36 mouse cellular contexts compared by ENCODE assay signal in the genomic region with DNA sequence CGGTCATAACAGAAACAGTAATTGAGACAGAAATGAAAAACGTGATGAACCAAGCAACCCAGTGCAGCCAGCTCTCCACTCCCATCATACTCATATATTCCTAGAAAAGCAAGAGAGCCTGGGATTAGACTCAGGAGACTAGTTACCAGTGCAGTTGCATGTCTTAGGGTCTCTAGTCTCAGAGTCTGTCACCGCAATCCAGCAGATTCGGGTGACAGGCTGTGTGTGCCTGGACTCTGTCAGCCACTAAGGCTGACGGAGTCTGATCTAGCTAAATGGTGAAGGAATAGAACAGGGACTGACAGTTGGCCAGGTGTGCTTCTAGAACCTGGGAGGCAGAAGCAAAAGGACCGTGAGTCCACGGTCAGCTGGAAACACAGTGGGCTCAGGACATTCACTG. TPM values are rescaled to one million over a fixed set of nuclear protein-coding genes. Genes with fewer than 3 reads are reported as not detected.
"Had no signal": no experiment of that assay in that cellular context is flagged by ENCODE, and none has a peak within 500 bp of the region (broad histone marks: within the 10 kb centered on the region; RNA-seq: fewer than 3 reads in every experiment).

No protein-coding gene starts in this region.

- H3K4me3 ChIP-seq: limb, embryonic 10.5 days; limb, embryonic 12.5 days; limb, embryonic 13.5 days; limb, embryonic 15.5 days; liver, embryonic 12.5 days; liver, embryonic 13.5 days; liver, embryonic 15.5 days; lung, embryonic 15.5 days; megakaryocyte, embryonic 14.5 days; midbrain, embryonic 10.5 days; midbrain, embryonic 12.5 days; midbrain, embryonic 13.5 days; midbrain, embryonic 15.5 days; myocyte; neural tube, embryonic 12.5 days had no signal

- H3K27me3 ChIP-seq: limb, embryonic 12.5 days; limb, embryonic 15.5 days; liver, embryonic 13.5 days; liver, embryonic 15.5 days; lung, embryonic 15.5 days; megakaryocyte, embryonic 14.5 days; midbrain, embryonic 12.5 days; midbrain, embryonic 13.5 days; midbrain, embryonic 15.5 days; neural tube, embryonic 12.5 days had no signal

- H3K27ac ChIP-seq: limb, embryonic 10.5 days; limb, embryonic 12.5 days; limb, embryonic 13.5 days; limb, embryonic 15.5 days; liver, embryonic 12.5 days; liver, embryonic 13.5 days; liver, embryonic 14.5 days; liver, embryonic 15.5 days; lung, embryonic 15.5 days; macrophage; midbrain, embryonic 10.5 days; midbrain, embryonic 12.5 days; midbrain, embryonic 13.5 days; midbrain, embryonic 15.5 days; neural tube, embryonic 12.5 days had no signal

- H3K9me3 ChIP-seq: limb, embryonic 10.5 days; limb, embryonic 12.5 days; limb, embryonic 13.5 days; limb, embryonic 15.5 days; liver, embryonic 12.5 days; liver, embryonic 13.5 days; liver, embryonic 15.5 days; lung, embryonic 15.5 days; megakaryocyte, embryonic 14.5 days; midbrain, embryonic 10.5 days; midbrain, embryonic 12.5 days; midbrain, embryonic 13.5 days; midbrain, embryonic 15.5 days; neural tube, embryonic 12.5 days had no signal

- H3K36me3 ChIP-seq: limb, embryonic 10.5 days; limb, embryonic 12.5 days; limb, embryonic 13.5 days; limb, embryonic 15.5 days; liver, embryonic 12.5 days; liver, embryonic 13.5 days; liver, embryonic 15.5 days; lung, embryonic 15.5 days; midbrain, embryonic 10.5 days; midbrain, embryonic 12.5 days; midbrain, embryonic 13.5 days; midbrain, embryonic 15.5 days; neural tube, embryonic 12.5 days had no signal

- H3K4me1 ChIP-seq: limb, embryonic 10.5 days; limb, embryonic 12.5 days; limb, embryonic 13.5 days; limb, embryonic 15.5 days; lung, embryonic 15.5 days; midbrain, embryonic 10.5 days; midbrain, embryonic 12.5 days; midbrain, embryonic 13.5 days; midbrain, embryonic 15.5 days; neural tube, embryonic 12.5 days had no signal

- DNase-seq: left cerebral cortex, postnatal 4 days; liver; liver, embryonic 13.5 days; liver, postnatal 0 days; lung, adult 18-20 months; lung, adult 2 months; lung, embryonic 14.5 days; lung, postnatal 10 days; lung, postnatal 14 days; lung, postnatal 36 days; lung, postnatal 4 days; midbrain, embryonic 14.5 days had no signal

RNA-seq across cellular contexts. Expression of gene Abca17, which starts 23.2 kb away (rescaled TPM):
- total RNA-seq: liver, adult 2 months; megakaryocyte progenitor cell, adult 5-6 weeks; megakaryocyte-erythroid progenitor cell, adult 5-6 weeks; monocyte, adult 5-6 weeks had no signal
- polyA plus RNA-seq: limb, embryonic 10.5 days; limb, embryonic 11.5 days; limb, embryonic 12.5 days; limb, embryonic 13.5 days; limb, embryonic 15.5 days; liver, embryonic 11.5 days; liver, embryonic 12.5 days; liver, embryonic 13.5 days; liver, embryonic 15.5 days; liver, embryonic 16.5 days; liver, postnatal 0 days; lung, embryonic 14.5 days; midbrain, embryonic 11.5 days; midbrain, embryonic 12.5 days; myocyte had no signal
